Mouse (Mus musculus): ENCODE results near the gene Arhgef10l.

DNA sequence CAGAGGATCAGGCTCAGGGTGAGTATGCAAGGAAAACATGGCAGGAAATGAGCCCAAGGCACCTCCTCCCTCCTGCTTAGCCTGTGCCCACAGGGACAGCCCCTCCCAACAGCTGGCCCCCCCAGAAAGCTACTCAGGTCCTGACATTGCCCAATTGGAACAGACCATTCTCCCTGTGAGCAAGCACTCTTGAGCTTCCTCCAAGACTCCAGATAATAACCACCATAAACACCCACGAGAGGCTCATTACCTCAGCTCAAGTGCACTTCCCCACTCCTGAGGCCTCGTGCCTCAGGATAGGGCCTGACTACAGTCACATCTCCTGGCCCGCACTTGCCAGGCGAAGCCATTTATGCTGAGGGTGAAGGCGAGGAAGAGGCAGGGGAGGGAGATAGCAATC is 67.0 kb downstream of the Arhgef10l start:
- TF ChIP-seq CTCF (IDR thresholded peaks at IDR 0.05; ENCODE audit: low read depth) = no peak
- TF ChIP-seq EP300 (IDR thresholded peaks at IDR 0.05; ENCODE audit: low read depth) = no peak

Measured in liver, embryonic 14.5 days (tissue).